Mouse (Mus musculus) MEL (cell line): ENCODE measurements around the gene Camk1d. TPM values are rescaled to one million over a fixed set of nuclear protein-coding genes. Genes with fewer than 3 reads are reported as not detected.
A peak's percentile ranks its signal among the peaks of the same experiment; 100 is the strongest.

Source experiments
- DNase-seq: peaks from one replicate; pipeline ENCODE4 v3.0.0; 2011; ENCODE audit warnings: low read depth, low spot score
- H3K27ac ChIP-seq: 2 replicates; pipeline ENCODE4 v1.5.1; 2012; ENCODE audit warnings: low read depth, mild to moderate bottlenecking, control low read depth, low read length, moderate library complexity; ENCODE audit not compliant: control insufficient read depth
- H3K27me3 ChIP-seq, 2 experiments: fragments of 150-350 bp in 1 of 2; sonication (generic) in 1 of 2; 2 replicates each; pipeline ENCODE4 v1.6.1; 2012; ENCODE audit warnings: low read length in 2 of 2, mild to moderate bottlenecking in 2 of 2, improper control_type of control experiment in 1 of 2, moderate library complexity in 1 of 2; ENCODE audit not compliant: insufficient read depth in 2 of 2, control insufficient read depth in 1 of 2
- H3K36me3 ChIP-seq, 2 experiments: 2 replicates each; pipeline ENCODE4 v1.6.1; 2012 to 2014; ENCODE audit warnings: low read length in 2 of 2, improper control_type of control experiment in 1 of 2, inconsistent platforms in 1 of 2, mild to moderate bottlenecking in 1 of 2; ENCODE audit not compliant: insufficient read depth in 2 of 2, control insufficient read depth in 1 of 2
- H3K4me1 ChIP-seq, 2 experiments: fragments of 150-350 bp in 1 of 2; sonication (generic) in 1 of 2; 2 replicates each; pipeline ENCODE4 v1.6.1; 2012; ENCODE audit warnings: low read length in 2 of 2, improper control_type of control experiment in 1 of 2, mild to moderate bottlenecking in 1 of 2; ENCODE audit not compliant: insufficient read depth in 2 of 2, control insufficient read depth in 1 of 2
- H3K4me3 ChIP-seq, 2 experiments: fragments of 150-350 bp in 1 of 2; sonication (generic) in 1 of 2; 2 replicates each; pipeline ENCODE4 v1.5.1; 2012; ENCODE audit warnings: low read depth in 2 of 2, low read length in 2 of 2, mild to moderate bottlenecking in 2 of 2, moderate library complexity in 2 of 2, control low read depth in 1 of 2, improper control_type of control experiment in 1 of 2; ENCODE audit not compliant: control insufficient read depth in 1 of 2, insufficient read depth in 1 of 2
- H3K79me2 ChIP-seq: 2 replicates; pipeline ENCODE4 v1.6.1; 2012; ENCODE audit warnings: mild to moderate bottlenecking, low read length, moderate library complexity; ENCODE audit not compliant: control insufficient read depth, poor library complexity, insufficient read depth
- H3K9ac ChIP-seq: 2 replicates; pipeline ENCODE4 v1.6.1; 2012; ENCODE audit warnings: low read depth, mild to moderate bottlenecking, control low read depth, low read length, moderate library complexity; ENCODE audit not compliant: control insufficient read depth, poor library complexity, severe bottlenecking
- H3K9me3 ChIP-seq: fragments of 150-350 bp; sonication (generic); replicated peaks from 2 replicates; pipeline ENCODE4 v1.6.1; 2012; ENCODE audit warnings: mild to moderate bottlenecking, low read length, improper control_type of control experiment, moderate library complexity; ENCODE audit not compliant: insufficient read depth
- BHLHE40 ChIP-seq: IDR thresholded peaks from 2 replicates; pipeline ENCODE4 v1.6.1; 2012; ENCODE audit warnings: low read depth, mild to moderate bottlenecking, inconsistent platforms, low read length, improper control_type of control experiment, borderline replicate concordance
- ELF1 ChIP-seq: IDR thresholded peaks from 2 replicates; pipeline ENCODE4 v1.6.1; 2014; ENCODE audit warnings: low read depth, mild to moderate bottlenecking, inconsistent platforms, low read length, improper control_type of control experiment, moderate library complexity
- EP300 ChIP-seq, 2 experiments: IDR thresholded peaks; 2 replicates each; pipeline ENCODE4 v1.6.1; 2011; ENCODE audit warnings: improper control_type of control experiment in 2 of 2, low read length in 2 of 2, low read depth in 1 of 2, mild to moderate bottlenecking in 1 of 2
- MEF2A ChIP-seq: IDR thresholded peaks from 2 replicates; pipeline ENCODE4 v1.6.1; 2014; ENCODE audit warnings: low read depth, mild to moderate bottlenecking, inconsistent platforms, low read length, improper control_type of control experiment; ENCODE audit not compliant: poor library complexity, insufficient replicate concordance, severe bottlenecking; ENCODE audit errors: extremely low read depth
- MYB ChIP-seq: IDR thresholded peaks from 2 replicates; pipeline ENCODE4 v1.6.1; 2011; ENCODE audit warnings: mild to moderate bottlenecking, low read depth, low read length, improper control_type of control experiment
- MYC ChIP-seq: IDR thresholded peaks from 2 replicates; pipeline ENCODE4 v1.6.1; 2011; ENCODE audit warnings: low read depth, mild to moderate bottlenecking, low read length, improper control_type of control experiment, moderate library complexity
- NRF1 ChIP-seq: IDR thresholded peaks from 2 replicates; pipeline ENCODE4 v1.6.1; 2014; ENCODE audit warnings: low read depth, mild to moderate bottlenecking, inconsistent platforms, low read length, improper control_type of control experiment, moderate library complexity; ENCODE audit not compliant: poor library complexity, insufficient read depth, severe bottlenecking
- RAD21 ChIP-seq: IDR thresholded peaks from 2 replicates; pipeline ENCODE4 v1.6.1; 2011; ENCODE audit warnings: mild to moderate bottlenecking, low read depth, low read length, improper control_type of control experiment
- TBP ChIP-seq: IDR thresholded peaks from 2 replicates; pipeline ENCODE4 v1.8.0; 2011; ENCODE audit warnings: low read depth, low read length, improper control_type of control experiment
- ZMIZ1 ChIP-seq: IDR thresholded peaks from 2 replicates; pipeline ENCODE4 v1.6.1; 2012; ENCODE audit warnings: low read depth, mild to moderate bottlenecking, inconsistent platforms, low read length, improper control_type of control experiment, moderate library complexity
- polyA plus RNA-seq, 2 experiments: library from polyadenylated mRNA; stranded (reverse) in 1 of 2; unstranded in 1 of 2; fragments of >175 nt in 1 of 2; fragments of >200 nt in 1 of 2; gene quantifications; 2 replicates each; pipeline versions ENCODE4 v1.2.1 to v1.2.4; 2012; ENCODE audit warnings: low replicate concordance in 2 of 2, low read depth in 1 of 2; ENCODE audit not compliant: insufficient read length in 2 of 2, insufficient read depth in 1 of 2, missing spikeins in 1 of 2
- total RNA-seq: library from RNA; depleted of rRNA; stranded (reverse); fragments of 300-350 nt; gene quantifications from 2 replicates; pipeline ENCODE4 v1.2.3, GENCODE M21; 2012

The Camk1d gene
- total and polyA plus RNA-seq, 3 experiments, result 2.9 to 4.4 TPM; not detected in 1

- Histone ChIP-seq H3K36me3 (no peaks in the 10 kb centered on the region; a peak in 1 of 4 replicates), H3K27ac (no peak overlapping the region), H3K27me3 (no peaks in the 10 kb centered on the region), H3K9me3 (no peaks in the 10 kb centered on the region), H3K4me3 (no peak overlapping the region), H3K9ac (no peak overlapping the region), H3K79me2 (peaks cover 2% of the 10 kb centered on the region; the same call in 1 of the 2 replicates), H3K4me1 (no peaks in the 10 kb centered on the region; a peak in 2 of 4 replicates)
- TF ChIP-seq TBP (no peak), ELF1 (0 out of 2 replicates have a peak, but pooled peaks have one; percentile 6)
- DNase-seq, result peak; percentile 57
Measured at GRCm38 (mm10) chr2:5592461-5593136, 121.7 kb downstream of the Camk1d start.

- Histone ChIP-seq H3K9ac (no peak overlapping the region), H3K36me3 (no peaks in the 10 kb centered on the region; a peak in 1 of 4 replicates), H3K79me2 (peaks cover 2% of the 10 kb centered on the region; the same call in 1 of the 2 replicates), H3K27ac (no peak overlapping the region), H3K27me3 (no peaks in the 10 kb centered on the region), H3K9me3 (no peaks in the 10 kb centered on the region), H3K4me3 (no peak overlapping the region), H3K4me1 (no peaks in the 10 kb centered on the region; a peak in 1 of 4 replicates)
- TF ChIP-seq NRF1 (no peak), RAD21 (no peak), TBP (no peak), ZMIZ1 (no peak), MEF2A (no peak), MYB (no peak), BHLHE40 (no peak), EP300 (IDR thresholded peaks at IDR 0.05; ENCODE audit: low read depth in 1 of 2, low read length in 2 of 2) (no peak)
- no peak for DNase-seq
Measured at GRCm38 (mm10) chr2:5590074-5590473, 124.2 kb downstream of the Camk1d start.

- Histone ChIP-seq H3K36me3 (no peaks in the 10 kb centered on the region; a peak in 1 of 4 replicates), H3K4me1 (no peaks in the 10 kb centered on the region; a peak in 1 of 4 replicates), H3K9me3 (no peaks in the 10 kb centered on the region), H3K27ac (no peak overlapping the region), H3K9ac (no peak overlapping the region), H3K4me3 (no peak overlapping the region)
- DNase-seq, result no peak
- TF ChIP-seq MYC, result no peak
- TF ChIP-seq, all 39 proteins: peak for 0
- Histone ChIP-seq H3K27me3 (no peaks in the 10 kb centered on the region), H3K79me2 (peaks cover 2% of the 10 kb centered on the region; the same call in 1 of the 2 replicates)
Measured at GRCm38 (mm10) chr2:5589163-5589562, 125.2 kb downstream of the Camk1d start.
